Mouse (Mus musculus) frontal cortex, postnatal 14 days (tissue): ENCODE measurements around the gene Cfap70.

Experiments
- DNase-seq, 2 experiments: peaks; one replicate each; pipeline ENCODE4 v3.0.0; 2022; ENCODE audit warnings: low spot score in 2 of 2

Cfap70 gene

DNA sequence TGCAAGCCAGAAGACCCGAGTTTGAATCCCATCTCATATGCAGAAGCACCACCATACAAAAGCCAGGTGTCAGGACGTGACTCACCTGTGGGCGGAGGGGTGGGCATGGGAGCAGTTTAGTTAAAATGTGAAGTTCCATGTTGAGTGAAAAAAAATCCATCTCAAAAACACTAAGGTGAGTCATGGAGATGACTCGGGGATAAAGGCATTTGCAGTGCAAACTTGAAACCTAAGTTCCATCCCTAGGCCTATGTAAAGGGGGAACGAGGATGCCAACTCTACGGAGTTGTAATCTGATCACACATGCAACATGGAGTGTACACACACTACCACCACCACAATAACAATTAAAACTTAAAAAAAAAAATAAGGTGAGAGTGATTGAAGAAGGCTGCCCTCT is 29.0 kb downstream of the Cfap70 start:
- no peak for DNase-seq

GRCm38 (mm10) chr14:20422257-20422656 is 29.8 kb downstream of the Cfap70 start:
- no peak for DNase-seq

GRCm38 (mm10) chr14:20400071-20400470 is 52.0 kb downstream of the Cfap70 start:
- no peak for DNase-seq

DNA sequence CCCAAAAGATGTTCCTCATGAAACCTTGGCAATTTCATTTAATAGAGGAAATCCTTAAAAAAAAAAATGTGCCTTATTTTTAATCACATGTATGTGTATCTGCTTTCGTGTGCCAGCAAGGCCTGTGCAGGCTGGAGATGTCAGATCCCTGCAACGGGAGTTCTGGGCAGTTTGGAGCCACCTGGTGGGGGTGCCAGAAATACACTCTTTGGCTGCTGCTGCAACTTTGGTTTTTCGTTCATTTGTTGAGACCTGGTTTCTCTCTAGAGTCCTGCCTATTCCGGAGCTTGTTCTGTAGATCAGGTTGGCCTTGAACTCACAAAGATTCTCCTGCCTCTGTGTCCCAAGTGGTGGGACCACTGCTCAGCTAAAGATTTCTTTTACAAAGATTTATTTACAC is 53.2 kb downstream of the Cfap70 start:
- DNase-seq = no peak

DNA sequence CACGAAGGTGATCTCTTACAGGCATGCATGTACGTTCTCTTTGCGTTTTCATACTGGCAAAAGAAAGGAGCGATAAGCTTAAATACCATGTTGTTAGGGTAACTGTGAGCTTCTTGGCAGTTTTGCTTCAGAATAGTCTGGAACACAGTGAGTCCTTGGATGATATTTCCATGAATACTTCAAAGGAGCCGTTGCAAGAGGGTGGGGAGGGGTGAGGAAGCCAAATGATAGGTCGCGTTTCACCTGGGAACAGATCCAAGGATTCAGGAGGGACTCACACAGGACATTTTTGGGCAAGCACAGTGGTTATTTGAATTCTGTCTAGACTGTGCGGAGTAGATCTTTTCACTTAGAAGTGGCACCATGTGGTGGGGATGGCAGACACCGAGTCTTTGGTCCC is 54.8 kb downstream of the Cfap70 start:
- no peak for DNase-seq

DNA sequence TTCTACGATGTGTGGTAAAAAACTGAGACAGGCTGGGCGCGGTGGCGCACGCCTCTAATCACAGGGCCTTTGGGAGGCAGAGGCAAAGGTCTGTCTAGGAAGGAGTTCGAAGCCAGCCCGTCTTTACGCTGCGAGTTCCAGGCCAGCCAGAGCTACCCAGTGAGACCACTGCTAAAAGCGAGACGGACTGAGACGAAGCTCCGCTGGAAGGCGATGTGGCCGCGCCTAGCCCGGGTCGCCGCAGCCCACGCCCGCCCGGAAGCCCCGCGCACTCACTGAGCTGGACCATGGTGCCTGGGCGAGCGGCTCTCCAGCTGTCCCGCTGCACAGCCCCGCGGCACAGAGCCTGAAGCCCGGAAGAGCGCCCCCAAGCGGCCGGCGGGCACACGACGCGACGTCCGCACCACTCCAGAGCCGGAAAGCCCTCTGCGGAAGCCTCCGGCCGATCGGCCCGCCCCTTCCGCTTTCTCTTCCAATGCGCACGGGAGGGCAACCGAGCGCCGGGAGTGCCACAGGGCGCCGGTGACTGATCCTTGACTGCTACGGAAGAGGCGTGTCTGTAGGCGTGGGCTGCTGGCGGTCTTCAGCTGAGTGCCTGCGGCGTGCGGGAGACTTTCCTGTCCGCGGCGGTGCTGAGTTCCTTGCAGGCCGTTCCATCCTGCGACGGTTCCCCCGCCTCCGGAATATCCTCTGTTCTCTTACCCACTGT is 58.7 kb downstream of the Cfap70 start, which contains the start of gene Mrps16:
Mrps16 (minus strand) TSS at position 430 of the 709 bp plus-strand sequence.
- DNase-seq = peak; percentile 89 to 90

- DNase-seq = no peak
These were observed 59.7 kb downstream of the Cfap70 start for GRCm38 (mm10) chr14:20392326-20392725.

- DNase-seq = no peak
These were observed 62.5 kb downstream of the Cfap70 start for GRCm38 (mm10) chr14:20389446-20390079.

- peak; percentile 89 to 94 for DNase-seq
These were observed 63.4 kb downstream of the Cfap70 start, which contains the start of gene Dnajc9 for GRCm38 (mm10) chr14:20388441-20389129. Gene Dnajc9 (minus strand): TSS chr14:20388910.

GRCm38 (mm10) chr14:20379753-20380430 is 72.1 kb downstream of the Cfap70 start:
- no peak for DNase-seq

DNA sequence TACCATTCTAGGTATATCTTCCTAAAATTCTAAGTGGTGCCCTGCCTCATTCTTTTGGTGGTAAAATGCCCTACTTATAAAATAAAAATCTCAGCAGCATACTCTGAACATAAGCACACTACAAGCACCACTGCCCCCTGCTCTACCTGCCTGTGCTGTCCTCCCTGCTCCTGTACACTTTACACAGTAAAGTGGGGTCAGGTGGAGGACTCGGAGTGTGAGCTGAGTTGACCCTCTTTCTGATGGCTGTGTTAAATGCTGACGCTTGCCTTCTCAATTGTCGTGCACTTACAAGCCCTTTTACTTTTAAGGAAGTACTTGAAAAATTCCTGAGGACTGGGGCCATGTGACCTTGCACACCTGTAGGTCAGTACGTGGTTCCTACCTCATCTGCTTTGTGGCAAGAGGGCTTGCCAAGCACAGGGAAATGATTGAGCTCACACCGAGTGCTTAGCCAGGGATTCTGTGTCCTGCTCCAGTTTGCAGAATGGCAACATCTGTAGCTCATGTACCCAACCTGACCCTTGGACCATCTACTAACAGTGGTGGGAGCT is 72.9 kb downstream of the Cfap70 start:
- no peak for DNase-seq

GRCm38 (mm10) chr14:20378313-20379061 is 73.5 kb downstream of the Cfap70 start:
- DNase-seq = no peak

- DNase-seq = no peak
These were observed 74.9 kb downstream of the Cfap70 start for GRCm38 (mm10) chr14:20377112-20377521.

GRCm38 (mm10) chr14:20371854-20372253 is 80.2 kb downstream of the Cfap70 start:
- no peak for DNase-seq

DNA sequence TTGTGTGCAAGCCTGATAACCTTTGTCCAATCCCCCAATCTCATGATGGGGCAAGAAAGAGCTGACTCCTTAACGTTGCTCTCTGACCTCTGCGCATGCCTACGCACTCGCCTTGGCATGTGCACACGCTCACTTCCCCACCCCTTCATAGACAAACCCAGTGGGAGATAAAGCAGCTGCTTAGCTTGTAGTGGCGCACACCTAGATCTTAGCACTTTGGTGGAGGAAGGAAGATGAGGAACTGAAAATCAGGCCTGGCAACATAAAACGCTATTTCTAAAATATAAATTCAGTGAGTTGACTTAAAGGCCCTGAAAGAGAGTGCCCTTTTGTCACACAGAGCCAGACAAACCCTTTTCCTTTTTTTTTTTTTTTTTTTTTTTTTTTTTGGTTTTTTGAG is 81.2 kb downstream of the Cfap70 start:
- DNase-seq = no peak

DNA sequence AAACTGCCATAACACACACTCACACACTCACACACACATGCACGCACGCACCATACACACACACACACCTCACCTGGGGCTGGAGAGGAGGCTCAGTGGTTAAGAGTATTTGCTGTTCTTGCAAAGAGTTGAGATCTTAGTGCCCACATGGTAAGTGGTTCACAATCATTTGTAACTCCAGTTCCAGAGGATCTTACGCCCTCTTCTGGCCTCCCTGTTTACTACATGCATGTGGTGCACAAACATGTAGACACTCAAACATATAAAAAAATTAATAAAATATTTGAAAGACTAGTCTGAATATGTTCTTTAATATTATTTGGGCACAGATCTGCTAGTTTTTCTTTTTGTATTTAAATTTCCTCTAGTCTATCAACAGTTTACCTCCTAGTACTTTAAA is 83.8 kb downstream of the Cfap70 start:
- no peak for DNase-seq

DNA sequence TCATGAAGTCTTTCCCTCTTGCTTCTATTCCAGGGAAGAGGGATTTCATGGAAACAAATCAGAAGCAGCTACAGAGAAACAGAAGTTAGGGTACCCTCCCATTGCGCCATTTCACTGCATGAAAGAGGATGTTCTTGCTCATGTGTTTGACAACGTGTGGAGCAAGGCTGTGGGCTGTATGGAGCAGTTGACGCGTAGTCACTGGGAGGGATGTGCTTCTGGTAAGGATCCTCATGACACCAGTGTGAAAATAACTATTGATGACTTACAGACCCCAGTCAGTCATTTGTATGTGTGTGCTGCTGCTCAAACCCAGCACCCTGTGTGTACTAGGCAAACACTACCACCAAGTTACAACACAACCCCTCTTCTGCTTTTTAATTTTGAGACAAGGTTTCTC is 88.8 kb downstream of the Cfap70 start:
- DNase-seq = no peak

DNA sequence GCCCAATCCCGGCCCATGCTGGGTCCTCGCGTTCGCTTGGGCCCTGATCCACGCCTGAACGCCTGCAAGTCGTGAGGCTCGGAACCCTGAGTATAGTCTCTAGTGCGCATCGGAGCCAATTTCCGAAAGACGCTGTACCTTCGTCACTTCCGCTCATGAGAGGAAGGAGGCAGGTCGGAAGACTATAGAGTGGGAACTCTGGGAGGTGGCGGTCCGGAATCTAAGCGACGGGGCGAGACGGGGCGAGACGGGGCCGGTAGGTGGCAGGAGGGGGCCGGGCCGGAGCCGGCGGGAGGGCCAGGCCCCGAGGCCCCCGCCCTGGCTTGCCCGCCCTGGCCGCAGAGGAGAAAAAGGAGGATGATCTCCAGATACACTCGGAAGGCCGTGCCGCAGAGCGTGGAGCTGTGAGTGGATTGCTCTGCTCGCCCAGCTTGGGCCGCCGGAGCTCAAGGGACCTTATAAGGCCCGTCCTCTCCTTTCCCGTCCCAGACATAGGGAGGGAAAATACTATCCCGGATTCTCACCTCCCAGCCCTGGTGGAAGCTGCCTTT is 104.0 kb downstream of the Cfap70 start, which contains the start of the genes Ecd and Fam149b:
Ecd (minus strand) TSS at position 131 of the 551 bp plus-strand sequence.
Fam149b (plus strand) TSS at position 172 of the 551 bp plus-strand sequence.
- peak; percentile 89 to 90 for DNase-seq

DNA sequence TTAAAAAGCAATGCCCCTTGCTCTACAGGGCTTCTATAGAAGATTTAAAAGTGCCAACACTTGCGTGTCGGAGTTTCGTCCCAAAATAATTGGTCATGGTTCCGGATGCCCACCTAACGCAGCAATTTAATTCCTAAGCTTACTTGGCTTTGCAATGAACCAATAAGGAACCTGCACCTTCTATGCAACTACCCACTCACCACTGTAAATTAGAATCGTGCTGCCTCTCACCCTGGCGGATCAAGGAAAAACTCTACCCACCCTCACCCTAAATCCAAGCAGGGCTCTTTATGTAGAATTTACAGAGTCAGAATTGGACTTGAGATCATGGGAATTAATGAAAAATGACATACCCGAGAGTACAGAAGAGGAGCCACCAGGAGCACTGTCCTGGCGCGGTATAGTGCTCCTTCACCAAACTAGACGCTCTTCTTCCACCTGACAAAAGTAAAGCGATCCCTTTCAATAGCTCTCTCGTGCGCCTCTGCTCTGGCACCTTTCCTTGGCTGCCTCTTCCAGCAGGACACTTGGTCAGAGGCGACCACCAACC is 104.5 kb downstream of the Cfap70 start:
- peak in 1 of 2 experiments; percentile 15 for DNase-seq

DNA sequence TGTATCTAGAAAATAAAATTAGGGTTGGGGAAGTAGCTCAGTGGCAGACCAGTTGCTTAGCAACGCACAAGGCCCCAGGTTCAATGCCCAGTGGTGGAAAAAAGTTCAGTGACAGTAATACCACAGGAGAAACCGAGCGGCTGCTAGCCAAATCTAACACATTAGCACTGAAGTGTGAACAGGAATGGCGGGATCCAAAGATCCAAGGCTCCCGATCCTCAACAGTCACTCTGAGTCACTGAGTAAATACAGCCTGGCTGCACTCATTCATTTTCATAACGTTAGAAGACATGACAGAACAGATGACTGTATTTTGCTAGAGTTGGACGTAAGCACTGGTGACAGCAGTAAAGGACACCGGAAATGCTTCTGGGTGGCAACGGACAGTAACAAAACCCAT is 106.1 kb downstream of the Cfap70 start:
- DNase-seq = no peak
